Mouse (Mus musculus) embryonic facial prominence, embryonic 15.5 days (tissue): ENCODE data around the gene Bet1l. TPM values are rescaled to one million over a fixed set of nuclear protein-coding genes. Genes with fewer than 3 reads are reported as not detected.

Experiments
- ATAC-seq: fragments of 200-750 bp; cut with Nextera tagmentation; 2 replicates; pipeline ENCODE4 v1.8.0; 2017; ENCODE audit warnings: low read depth, moderate TSS enrichment; ENCODE audit not compliant: insufficient number of reproducible peaks, low FRiP score, low TSS enrichment
- H3K27ac ChIP-seq: fragments of 300-500 bp; sonication (generic); replicated peaks from 2 replicates; pipeline ENCODE4 v1.5.1; 2015; ENCODE audit warnings: mild to moderate bottlenecking, inconsistent platforms
- H3K27me3 ChIP-seq: fragments of 300-500 bp; sonication (generic); 2 replicates; pipeline ENCODE4 v1.6.1; 2015; ENCODE audit warnings: inconsistent platforms
- H3K36me3 ChIP-seq: fragments of 300-500 bp; sonication (generic); 2 replicates; pipeline ENCODE4 v1.6.1; 2015; ENCODE audit warnings: mild to moderate bottlenecking, inconsistent platforms
- H3K4me1 ChIP-seq: fragments of 300-500 bp; sonication (generic); 2 replicates; pipeline ENCODE4 v1.6.1; 2015; ENCODE audit warnings: inconsistent platforms
- H3K4me2 ChIP-seq: fragments of 300-500 bp; sonication (generic); replicated peaks from 2 replicates; pipeline ENCODE4 v1.6.1; 2015; ENCODE audit warnings: mild to moderate bottlenecking, inconsistent platforms
- H3K4me3 ChIP-seq: fragments of 300-500 bp; sonication (generic); replicated peaks from 2 replicates; pipeline ENCODE4 v1.5.1; 2015; ENCODE audit warnings: mild to moderate bottlenecking, inconsistent platforms
- H3K9ac ChIP-seq: fragments of 300-500 bp; sonication (generic); 2 replicates; pipeline ENCODE4 v1.6.1; 2015; ENCODE audit warnings: inconsistent platforms
- H3K9me3 ChIP-seq: fragments of 300-500 bp; sonication (generic); replicated peaks from 2 replicates; pipeline ENCODE4 v1.6.1; 2016; ENCODE audit warnings: inconsistent platforms
- WGBS: fragments of 180-500 bp; shearing (Covaris S2); methylation state at CpG from one replicate; pipeline ENCODE4 v1.1.7; 2015; 5-methylcytosine and 5-hydroxymethylcytosine counted together
- polyA plus RNA-seq: library from polyadenylated mRNA; unstranded; fragments of >200 nt; fragmentation: Nextera tagmentation; extraction: Ambion mirVana; gene quantifications from 2 replicates; pipeline ENCODE4 v1.2.1, GENCODE M21; 2015

The Bet1l gene
- polyA plus RNA-seq, 1 experiment from 2014 or later: 64.2 TPM

DNA sequence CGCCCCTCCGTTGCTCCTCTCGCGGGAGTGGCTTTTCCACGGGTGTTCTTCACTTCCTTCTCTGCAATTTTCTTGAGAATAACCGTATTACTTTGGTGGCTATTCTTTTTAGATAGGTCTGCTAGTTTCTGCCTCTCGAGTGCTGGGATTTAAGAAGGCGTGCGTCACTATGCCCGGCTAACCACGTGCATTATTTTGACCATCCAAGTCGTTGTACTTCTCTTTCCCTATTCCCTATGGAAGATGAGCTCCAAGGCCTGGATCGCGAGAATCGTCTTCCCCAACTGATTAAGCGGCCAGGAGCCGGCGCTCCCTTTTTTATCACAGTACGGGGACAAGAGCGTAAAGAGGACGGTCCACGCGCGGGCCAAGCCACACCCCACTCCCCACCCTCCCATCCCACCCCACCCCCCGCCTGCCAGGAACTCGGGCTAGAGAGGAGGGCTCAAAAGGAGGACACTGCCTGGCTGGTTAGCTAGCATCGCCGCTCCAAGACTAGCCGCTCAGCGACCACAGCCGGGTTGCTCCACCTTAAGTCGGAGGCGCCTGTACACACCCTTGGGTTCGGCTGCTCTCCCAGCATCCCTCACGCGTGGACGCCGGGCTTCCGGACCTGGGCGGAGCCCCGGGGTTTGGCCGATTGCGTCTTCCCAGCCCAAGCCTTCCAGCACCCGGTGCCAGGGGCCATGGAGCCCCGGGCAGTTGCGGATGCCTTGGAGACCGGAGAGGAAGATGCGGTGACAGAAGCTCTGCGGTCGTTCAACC, 410 bp downstream of the Bet1l start, which contains the start of gene Ric8a:
TSS of gene Ric8a (plus strand) at position 173 of the 765 bp plus-strand sequence.
- peaks cover 34% of the 10 kb centered on the region for H3K4me1 ChIP-seq
- peaks cover 60% of the 10 kb centered on the region for H3K36me3 ChIP-seq
- H3K27ac ChIP-seq: peak within 1 kb of the TSS; percentile 92
- WGBS: under 1% methylated on average over 50 of the region's 50 CpGs
- peak within 1 kb of the TSS; percentile 85 for H3K9ac ChIP-seq
- peak within 1 kb of the TSS; percentile 99 for H3K4me2 ChIP-seq
- ATAC-seq: peak; percentile 87
- peak within 1 kb of the TSS; percentile 90 for H3K4me3 ChIP-seq
- no peaks in the 10 kb centered on the region for H3K9me3 ChIP-seq
- H3K27me3 ChIP-seq: no peaks in the 10 kb centered on the region

DNA sequence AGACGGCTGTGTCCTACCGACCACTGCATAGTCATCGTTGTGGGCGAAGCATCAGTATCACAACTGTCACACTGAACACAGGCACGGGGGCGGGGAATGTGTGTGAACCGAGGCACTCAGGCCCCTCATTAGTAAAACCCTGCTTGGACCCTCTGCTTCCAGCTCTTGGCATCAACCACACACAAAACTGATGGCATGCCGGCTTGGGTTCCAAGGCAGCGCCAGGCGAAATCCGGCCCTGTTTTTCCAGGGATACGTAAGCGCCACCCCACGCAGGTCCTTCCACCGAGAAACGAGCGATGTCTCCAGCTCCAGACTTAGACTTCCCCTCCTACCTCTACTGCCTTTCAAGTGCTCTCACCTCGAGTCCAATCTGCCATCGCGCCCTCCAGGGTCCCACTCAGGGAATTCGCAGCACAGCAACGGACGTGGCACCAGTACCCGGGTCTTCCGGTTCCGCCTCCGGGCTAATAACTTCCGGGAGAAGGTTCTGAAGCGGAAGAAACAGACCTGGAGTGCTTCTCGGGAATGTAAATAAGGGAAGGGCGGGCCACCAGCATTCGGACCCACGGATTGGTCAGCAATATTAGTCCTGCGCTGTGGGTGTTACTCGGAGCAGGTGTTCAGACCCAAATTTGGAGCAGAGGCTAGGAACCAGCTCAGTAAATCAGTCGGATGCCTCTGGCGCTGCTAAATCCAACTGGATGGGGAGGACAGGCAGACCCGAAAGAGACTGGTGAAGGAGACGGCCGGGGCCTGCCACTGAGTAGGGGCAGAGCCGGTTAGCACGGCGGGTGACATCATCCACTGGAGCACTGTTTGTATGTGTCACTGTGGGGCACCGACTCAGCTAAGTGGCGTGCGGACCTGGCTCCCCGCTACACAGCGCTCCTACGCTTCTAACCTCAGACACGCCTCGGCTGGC, 1.3 kb downstream of the Bet1l start, which contains the start of gene Gm45785:
TSS of gene Gm45785 (minus strand) at position 472 of the 925 bp plus-strand sequence.
- Histone ChIP-seq H3K36me3 (peaks cover 58% of the 10 kb centered on the region), H3K4me1 (peaks cover 34% of the 10 kb centered on the region), H3K4me3 (peak within 1 kb of the TSS; percentile 90), H3K4me2 (peak within 1 kb of the TSS; percentile 99), H3K27ac (peak within 1 kb of the TSS; percentile 92), H3K27me3 (no peaks in the 10 kb centered on the region), H3K9ac (peak within 1 kb of the TSS; percentile 85), H3K9me3 (no peaks in the 10 kb centered on the region)
- WGBS: under 1% methylated on average over 51 of the region's 51 CpGs
- peak; percentile 74 for ATAC-seq

DNA sequence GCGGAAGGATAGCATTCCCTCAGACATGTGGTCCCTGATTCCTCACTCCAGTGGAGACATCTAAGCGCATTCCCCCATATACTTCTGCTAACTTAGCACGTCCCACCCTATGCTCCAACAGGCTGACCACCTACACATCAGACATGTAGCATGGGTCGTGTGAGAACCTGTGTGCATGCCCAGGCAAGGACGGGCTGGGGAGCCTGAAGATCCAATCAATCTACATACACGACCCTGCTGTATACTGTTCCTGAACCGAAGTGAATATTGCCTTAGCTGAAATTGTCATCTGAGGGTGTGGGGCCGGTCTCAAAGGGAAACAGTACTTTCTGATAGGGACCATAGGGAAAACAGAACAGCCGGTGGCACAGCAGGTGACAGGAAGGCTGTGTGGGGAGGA, 2.2 kb downstream of the Bet1l start:
- Histone ChIP-seq H3K4me3 (peak overlapping the region; percentile 90), H3K4me1 (peaks cover 34% of the 10 kb centered on the region), H3K9ac (peak overlapping the region; percentile 85), H3K9me3 (no peaks in the 10 kb centered on the region), H3K36me3 (peaks cover 49% of the 10 kb centered on the region), H3K27me3 (no peaks in the 10 kb centered on the region), H3K27ac (no peak overlapping the region), H3K4me2 (peak overlapping the region; percentile 99)
- 71% methylated on average over 9 of the region's 9 CpGs for WGBS
- no peak for ATAC-seq

DNA sequence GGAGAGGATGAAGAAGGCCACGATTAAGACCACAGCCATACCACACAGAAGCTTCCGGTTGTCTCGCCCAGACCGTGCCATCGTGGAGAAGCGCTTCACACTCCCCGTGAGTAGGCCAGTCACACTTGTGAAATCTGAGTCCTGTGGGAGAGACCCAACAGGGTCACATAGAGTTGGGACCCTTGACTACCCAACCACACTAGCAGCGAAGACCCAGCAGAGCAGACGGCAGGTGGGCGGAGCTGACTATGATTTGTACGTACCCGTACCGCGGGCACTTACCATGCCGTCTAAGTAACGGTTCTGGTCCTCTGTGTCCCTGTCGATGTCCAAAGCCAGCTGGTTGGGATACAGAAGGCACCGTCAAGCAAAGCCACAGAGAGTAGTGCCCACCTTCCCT, 2.9 kb downstream of the Bet1l start:
- Histone ChIP-seq H3K4me2 (peak overlapping the region; percentile 99), H3K36me3 (peaks cover 42% of the 10 kb centered on the region), H3K4me3 (no peak overlapping the region; the same call in 1 of the 2 replicates), H3K9ac (no peak overlapping the region), H3K9me3 (no peaks in the 10 kb centered on the region), H3K27ac (no peak overlapping the region), H3K4me1 (peaks cover 29% of the 10 kb centered on the region), H3K27me3 (no peaks in the 10 kb centered on the region)
- 89% methylated on average over 18 of the region's 18 CpGs for WGBS
- ATAC-seq: no peak

DNA sequence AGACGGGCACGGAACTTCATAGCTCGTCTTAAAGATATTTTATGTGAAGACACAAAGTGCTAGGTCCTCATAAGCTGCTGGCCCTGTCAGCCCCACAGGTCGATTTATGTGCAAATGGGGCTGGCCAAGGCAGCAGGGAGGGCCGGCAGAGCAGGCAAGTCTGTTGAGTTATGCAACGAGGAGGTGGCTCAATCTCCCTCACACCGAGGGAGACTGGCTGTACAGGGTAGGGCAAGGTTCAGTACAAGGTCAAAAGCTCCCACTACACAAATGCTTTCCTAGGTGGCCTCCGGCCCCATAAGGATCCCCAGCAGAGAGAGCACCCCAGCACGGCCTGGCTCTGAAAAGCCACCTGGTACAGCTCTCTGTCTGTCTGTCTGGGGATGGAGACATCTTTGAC, 4.0 kb downstream of the Bet1l start:
- Histone ChIP-seq H3K27ac (no peak overlapping the region), H3K4me1 (peaks cover 18% of the 10 kb centered on the region), H3K4me2 (no peak overlapping the region), H3K4me3 (no peak overlapping the region), H3K9ac (no peak overlapping the region), H3K27me3 (no peaks in the 10 kb centered on the region), H3K9me3 (no peaks in the 10 kb centered on the region), H3K36me3 (peaks cover 33% of the 10 kb centered on the region)
- no peak for ATAC-seq
- WGBS: 77% methylated on average over 9 of the region's 9 CpGs

DNA sequence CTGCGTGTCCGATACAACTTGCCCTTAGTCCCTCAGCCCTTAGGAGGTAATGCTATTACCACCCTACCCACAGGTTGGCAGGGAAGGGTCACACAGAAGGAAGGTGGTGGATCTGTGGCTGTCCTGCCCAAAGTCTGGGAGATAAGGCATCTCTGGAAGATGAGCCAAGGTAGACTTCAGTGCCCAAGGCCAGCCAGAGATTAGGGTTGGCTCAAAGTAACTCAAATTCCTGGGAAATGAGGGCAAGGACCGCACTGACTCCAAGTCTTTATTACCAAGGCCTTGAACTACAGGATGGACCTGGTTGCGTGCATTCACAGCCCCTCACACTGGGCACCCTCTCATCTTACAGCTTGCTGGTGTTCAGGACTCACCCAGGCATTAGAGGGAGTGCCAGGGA, 5.5 kb downstream of the Bet1l start:
- no peak overlapping the region for H3K27ac ChIP-seq
- peaks cover 33% of the 10 kb centered on the region for H3K36me3 ChIP-seq
- H3K9ac ChIP-seq: no peak overlapping the region
- no peaks in the 10 kb centered on the region for H3K9me3 ChIP-seq
- no peak for ATAC-seq
- WGBS: 97% methylated on average over 4 of the region's 4 CpGs
- peaks cover 15% of the 10 kb centered on the region for H3K4me1 ChIP-seq
- no peaks in the 10 kb centered on the region for H3K27me3 ChIP-seq
- H3K4me2 ChIP-seq: no peak overlapping the region
- no peak overlapping the region for H3K4me3 ChIP-seq

DNA sequence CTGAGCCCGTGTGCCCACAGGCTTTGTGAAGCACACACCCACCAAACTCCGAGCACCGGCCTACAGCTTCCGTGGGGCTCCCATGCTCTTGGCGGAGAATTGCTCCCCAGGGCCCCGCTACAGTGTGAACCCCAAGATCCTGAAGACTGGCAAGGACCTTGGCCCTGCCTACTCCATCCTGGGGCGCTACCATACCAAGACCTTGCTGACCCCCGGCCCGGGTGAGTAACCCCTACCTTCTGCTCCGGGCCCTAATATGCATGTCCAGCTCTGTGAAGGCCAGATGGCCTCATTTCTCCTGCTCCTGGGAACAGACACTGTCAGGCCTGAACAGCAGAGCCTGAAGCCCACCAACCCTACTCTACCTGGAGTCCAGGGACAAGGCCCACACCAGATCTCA, 8.8 kb downstream of the Bet1l start:
- Histone ChIP-seq H3K27ac (no peak overlapping the region), H3K4me3 (no peak overlapping the region), H3K9me3 (no peaks in the 10 kb centered on the region), H3K4me2 (no peak overlapping the region), H3K27me3 (peaks cover 8% of the 10 kb centered on the region), H3K36me3 (peaks cover 23% of the 10 kb centered on the region), H3K4me1 (peaks cover 5% of the 10 kb centered on the region; the same call in 1 of the 2 replicates), H3K9ac (no peak overlapping the region)
- no peak for ATAC-seq
- WGBS: 90% methylated on average over 10 of the region's 10 CpGs

DNA sequence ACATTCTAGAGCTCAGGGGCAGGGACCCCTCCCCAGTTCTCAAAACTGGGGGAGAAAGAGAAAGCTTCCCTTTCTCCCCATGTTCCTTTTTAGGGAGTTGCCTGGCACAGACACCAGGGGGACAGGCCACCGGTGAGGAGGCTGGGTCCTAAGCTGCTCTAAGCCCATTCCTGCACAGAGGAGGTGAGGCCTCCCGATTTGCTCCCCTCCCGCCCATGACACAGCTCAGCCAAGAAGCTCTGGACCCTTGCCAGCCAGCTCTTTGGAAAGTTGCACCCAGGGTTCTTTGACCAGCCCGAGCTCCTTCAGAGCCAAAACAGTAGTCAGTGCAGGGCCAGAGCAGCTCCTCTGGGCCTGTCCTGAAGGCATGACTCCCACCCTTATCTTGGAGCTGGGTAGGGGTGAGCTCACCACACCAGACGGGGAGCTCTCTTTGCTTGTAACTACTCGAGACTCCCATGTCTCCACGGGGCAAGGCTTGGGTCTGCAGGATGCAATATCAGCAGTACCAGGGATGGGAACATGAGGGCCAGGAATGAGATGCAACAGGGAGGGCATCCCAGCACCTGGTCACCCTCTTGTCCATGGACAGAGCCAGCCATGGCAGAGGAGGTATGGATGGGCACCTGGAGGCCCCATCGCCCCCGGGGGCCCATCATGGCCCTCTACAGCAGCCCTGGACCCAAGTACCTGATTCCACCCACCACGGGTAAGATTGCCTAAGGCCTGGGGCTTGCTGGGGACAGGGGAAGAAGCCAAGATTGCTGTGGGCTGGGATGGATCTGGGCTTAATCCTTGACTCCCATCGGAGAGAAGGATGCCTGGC, 9.4 kb downstream of the Bet1l start, which contains the start of gene Odf3:
TSS of gene Odf3 (plus strand) at position 51 of the 826 bp plus-strand sequence.
- Histone ChIP-seq H3K4me3 (no peak within 1 kb of the TSS), H3K4me1 (peaks cover 5% of the 10 kb centered on the region; the same call in 1 of the 2 replicates), H3K9ac (no peak within 1 kb of the TSS), H3K27ac (no peak within 1 kb of the TSS), H3K27me3 (peaks cover 12% of the 10 kb centered on the region), H3K4me2 (no peak within 1 kb of the TSS), H3K9me3 (no peaks in the 10 kb centered on the region), H3K36me3 (peaks cover 17% of the 10 kb centered on the region)
- 59% methylated on average over 11 of the region's 11 CpGs for WGBS
- no peak for ATAC-seq

DNA sequence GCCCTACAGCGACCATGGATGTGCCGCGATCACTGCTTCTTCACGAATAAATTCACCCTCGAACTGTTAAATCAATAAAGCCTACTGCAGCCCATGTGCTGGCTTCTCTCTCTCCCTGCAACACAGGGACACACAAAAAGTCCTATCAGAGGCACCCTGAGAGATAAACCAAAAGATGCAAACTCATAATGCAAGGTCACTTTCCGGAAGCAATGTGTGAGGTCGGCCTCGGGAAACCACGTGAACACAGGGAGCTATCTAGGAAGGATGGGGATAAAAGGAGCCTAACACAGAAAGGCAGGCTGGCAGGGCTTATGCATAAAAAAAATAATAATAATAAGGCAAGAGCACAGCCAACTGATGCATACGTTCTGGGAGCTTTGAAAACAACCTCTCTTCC, 10.7 kb downstream of the Bet1l start:
- no peak for ATAC-seq
- Histone ChIP-seq H3K27ac (no peak overlapping the region), H3K9ac (no peak overlapping the region), H3K4me1 (peaks cover 5% of the 10 kb centered on the region; the same call in 1 of the 2 replicates), H3K36me3 (peaks cover 4% of the 10 kb centered on the region), H3K9me3 (no peaks in the 10 kb centered on the region), H3K4me2 (no peak overlapping the region), H3K27me3 (peaks cover 19% of the 10 kb centered on the region), H3K4me3 (no peak overlapping the region)
- WGBS: 83% methylated on average over 10 of the region's 10 CpGs

DNA sequence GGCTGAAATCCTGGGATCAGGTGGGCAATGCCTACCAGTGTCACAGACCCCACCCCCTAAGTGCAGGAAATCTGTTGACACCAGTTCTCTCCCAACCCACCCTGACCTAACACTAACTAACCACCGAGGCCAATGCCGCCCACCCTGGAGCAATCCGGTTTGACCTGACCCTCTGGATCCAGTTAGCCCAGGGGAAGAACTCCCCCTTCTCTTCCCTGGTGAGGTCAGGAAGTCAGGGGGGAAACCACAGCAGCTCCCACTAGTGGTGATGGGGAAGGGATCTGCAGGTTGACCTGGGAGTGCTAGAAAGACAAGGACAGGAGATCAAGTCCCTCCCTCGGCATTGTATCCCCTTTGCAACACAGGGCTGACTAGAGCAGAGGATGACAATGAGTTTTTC, 11.7 kb downstream of the Bet1l start:
- no peak overlapping the region for H3K27ac ChIP-seq
- WGBS: 39% methylated on average over 4 of the region's 4 CpGs
- H3K4me2 ChIP-seq: no peak overlapping the region
- H3K9me3 ChIP-seq: no peaks in the 10 kb centered on the region
- peaks cover 14% of the 10 kb centered on the region; the same call in 1 of the 2 replicates for H3K4me1 ChIP-seq
- no peak overlapping the region for H3K9ac ChIP-seq
- ATAC-seq: no peak
- peaks cover 24% of the 10 kb centered on the region for H3K27me3 ChIP-seq
- H3K36me3 ChIP-seq: no peaks in the 10 kb centered on the region
- H3K4me3 ChIP-seq: no peak overlapping the region
